Mouse (Mus musculus): ENCODE results near the gene Brox. TPM values are rescaled to one million over a fixed set of nuclear protein-coding genes. Genes with fewer than 3 reads are reported as not detected.

Brox gene
- total RNA-seq, 2 experiments from 2014 or later: 52.0 to 55.4 TPM

- no peak for DNase-seq (ENCODE audit: extremely low spot score in 1 of 2, low spot score in 2 of 2)
- H3K4me3 ChIP-seq: no peak overlapping the region
- TF ChIP-seq CTCF (IDR thresholded peaks at IDR 0.05): no peak
- intact Hi-C loops (cut with DNase I): no loop called here
- H3K27ac ChIP-seq: no peak overlapping the region
These were observed 29.4 kb downstream of the Brox start for GRCm38 (mm10) chr1:183267666-183268065.

GRCm38 (mm10) chr1:183265921-183266467, 31.1 kb downstream of the Brox start:
- DNase-seq (ENCODE audit: extremely low spot score in 1 of 2, low spot score in 2 of 2): no peak
- H3K27ac ChIP-seq: no peak overlapping the region
- intact Hi-C loops (cut with DNase I): no loop called here
- no peak for TF ChIP-seq CTCF (IDR thresholded peaks at IDR 0.05)
- H3K4me3 ChIP-seq: no peak overlapping the region

GRCm38 (mm10) chr1:183264145-183265008, 32.7 kb downstream of the Brox start:
- no peak for TF ChIP-seq CTCF (IDR thresholded peaks at IDR 0.05)
- no peak overlapping the region for H3K4me3 ChIP-seq
- no peak overlapping the region for H3K27ac ChIP-seq
- no peak for DNase-seq (ENCODE audit: extremely low spot score in 1 of 2, low spot score in 2 of 2)
- intact Hi-C loops (cut with DNase I): no loop called here

GRCm38 (mm10) chr1:183252574-183252973, 44.5 kb downstream of the Brox start:
- no peak for TF ChIP-seq CTCF (IDR thresholded peaks at IDR 0.05)
- intact Hi-C loops (cut with DNase I): loop anchor here (10.0 kb wide), 1 partner anchor 388 kb away; no protein-coding TSS in a partner anchor
- no peak for DNase-seq (ENCODE audit: extremely low spot score in 1 of 2, low spot score in 2 of 2)
- Histone ChIP-seq H3K27ac (no peak overlapping the region), H3K4me3 (no peak overlapping the region)

- Histone ChIP-seq H3K4me3 (no peak overlapping the region), H3K27ac (no peak overlapping the region)
- DNase-seq (ENCODE audit: extremely low spot score in 1 of 2, low spot score in 2 of 2): no peak
- no peak for TF ChIP-seq CTCF (IDR thresholded peaks at IDR 0.05)
- intact Hi-C loops (cut with DNase I): loop anchor here (10.0 kb wide), 1 partner anchor 387 kb away; no protein-coding TSS in a partner anchor
These were observed 45.3 kb downstream of the Brox start for GRCm38 (mm10) chr1:183251818-183252217.

- Histone ChIP-seq H3K27ac (no peak overlapping the region), H3K4me3 (no peak overlapping the region)
- TF ChIP-seq CTCF (IDR thresholded peaks at IDR 0.05): no peak
- no peak for DNase-seq (ENCODE audit: extremely low spot score in 1 of 2, low spot score in 2 of 2)
- intact Hi-C loops (cut with DNase I): loop anchor here (10.0 kb wide), 1 partner anchor 386 kb away; no protein-coding TSS in a partner anchor
These were observed 46.5 kb downstream of the Brox start for GRCm38 (mm10) chr1:183250612-183251011.

- no peak for DNase-seq (ENCODE audit: extremely low spot score in 1 of 2, low spot score in 2 of 2)
- no peak overlapping the region for H3K4me3 ChIP-seq
- intact Hi-C loops (cut with DNase I): no loop called here
- no peak for TF ChIP-seq CTCF (IDR thresholded peaks at IDR 0.05)
- H3K27ac ChIP-seq: no peak overlapping the region
These were observed 48.9 kb downstream of the Brox start for GRCm38 (mm10) chr1:183248144-183248543.

GRCm38 (mm10) chr1:183243293-183243692, 53.8 kb downstream of the Brox start:
- DNase-seq (ENCODE audit: extremely low spot score in 1 of 2, low spot score in 2 of 2): no peak
- intact Hi-C loops (cut with DNase I): no loop called here
- TF ChIP-seq CTCF (IDR thresholded peaks at IDR 0.05): no peak; the same call in 1 of the 2 replicates
- H3K4me3 ChIP-seq: no peak overlapping the region
- H3K27ac ChIP-seq: no peak overlapping the region

- DNase-seq (ENCODE audit: extremely low spot score in 1 of 2, low spot score in 2 of 2): peak in 1 of 2 experiments; percentile 16
- intact Hi-C loops (cut with DNase I): loop anchor here (5.0 kb wide), 1 partner anchor 686 kb away; no protein-coding TSS in a partner anchor
These were observed 59.2 kb downstream of the Brox start for GRCm38 (mm10) chr1:183237901-183238300.

GRCm38 (mm10) chr1:183236460-183236859, 60.6 kb downstream of the Brox start:
- Histone ChIP-seq H3K27ac (no peak overlapping the region), H3K4me3 (no peak overlapping the region)
- DNase-seq (ENCODE audit: extremely low spot score in 1 of 2, low spot score in 2 of 2): no peak
- intact Hi-C loops (cut with DNase I): loop anchor here (5.0 kb wide), 1 partner anchor 684 kb away; no protein-coding TSS in a partner anchor
- no peak for TF ChIP-seq CTCF (IDR thresholded peaks at IDR 0.05)

More at GRCm38 (mm10) chr1:183237901-183238300, 59.2 kb downstream of the Brox start:
- TF ChIP-seq CTCF (IDR thresholded peaks at IDR 0.05): peak; percentile 87
- H3K27ac ChIP-seq: no peak overlapping the region
- no peak overlapping the region for H3K4me3 ChIP-seq

- Histone ChIP-seq H3K4me3 (no peak overlapping the region), H3K27ac (no peak overlapping the region)
- TF ChIP-seq CTCF (IDR thresholded peaks at IDR 0.05): no peak
- intact Hi-C loops (cut with DNase I): no loop called here
- DNase-seq (ENCODE audit: extremely low spot score in 1 of 2, low spot score in 2 of 2): no peak
These were observed 63.3 kb downstream of the Brox start for GRCm38 (mm10) chr1:183233679-183234174.

Measured in left cerebral cortex, adult 2 months (tissue).